Mouse (Mus musculus) lung, postnatal 14 days (tissue): ENCODE measurements around the gene Ntan1.
"Not testable (repeated sequence)": the region's sequence is repeated elsewhere in the genome, so short reads cannot be mapped to it uniquely, and the experiment has no call there.

Source experiments
- DNase-seq: peaks from one replicate; pipeline ENCODE4 v3.0.0; 2021

Gene Ntan1

DNA sequence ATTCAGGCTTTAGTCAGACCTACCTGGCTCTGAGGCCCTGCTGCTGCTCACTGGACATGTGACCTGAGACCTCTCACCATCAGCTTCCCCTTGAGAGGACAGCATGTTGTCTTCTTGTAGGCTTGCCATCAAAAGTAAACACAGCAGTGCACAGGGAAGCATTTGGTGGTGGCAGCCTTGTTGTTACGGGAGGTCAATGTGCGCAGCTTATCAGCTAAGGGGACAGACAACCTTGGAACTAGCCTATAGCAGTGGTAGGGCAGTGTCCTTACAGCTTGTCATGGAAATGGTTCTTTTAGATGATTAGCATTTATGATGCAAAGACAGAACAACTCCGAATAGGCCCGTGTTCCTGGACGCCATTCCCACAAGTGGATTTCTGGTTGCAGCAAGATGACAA lies 15.7 kb downstream of the Ntan1 start:
- DNase-seq = no peak

GRCm38 (mm10) chr16:13840056-13840455 lies 21.4 kb downstream of the Ntan1 start:
- DNase-seq = no peak

DNA sequence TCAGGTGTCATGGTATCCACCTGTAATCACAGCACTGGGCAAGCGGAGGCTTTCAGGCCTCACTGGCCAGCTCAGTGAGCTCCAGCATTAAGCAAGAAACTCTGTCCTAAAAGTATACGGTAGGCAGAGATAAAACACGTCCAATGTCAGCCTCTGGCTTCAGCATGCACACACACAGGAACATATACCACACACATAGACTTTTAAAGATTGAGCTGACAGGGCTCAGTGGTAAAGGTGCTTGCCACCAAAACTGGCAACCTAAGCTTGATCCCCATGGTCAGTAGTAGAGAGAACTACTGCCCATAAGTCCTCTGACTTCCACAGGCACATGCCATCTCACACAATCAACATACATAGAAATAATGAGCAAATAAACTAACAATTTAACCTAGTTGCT lies 22.3 kb downstream of the Ntan1 start:
- DNase-seq = no peak

DNA sequence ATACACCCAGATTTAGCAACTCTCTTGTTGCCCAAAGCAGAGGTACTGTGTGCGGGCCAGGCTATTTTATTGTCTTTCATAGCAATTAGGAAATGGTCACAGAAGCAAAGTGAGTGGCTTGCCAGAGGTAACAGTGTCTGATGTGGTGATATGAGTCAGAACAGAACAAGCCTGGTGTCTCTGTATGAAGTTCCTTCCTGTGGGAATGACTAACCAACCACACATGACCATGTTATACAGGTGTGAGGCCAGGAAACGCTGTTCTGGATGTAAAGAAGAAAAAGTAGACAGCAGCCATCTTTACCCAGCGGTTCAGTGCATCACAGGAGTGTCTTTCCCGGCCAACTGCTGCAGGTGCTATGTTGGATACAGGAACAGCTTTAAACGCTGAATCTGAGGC lies 26.4 kb downstream of the Ntan1 start:
- DNase-seq = no peak

DNA sequence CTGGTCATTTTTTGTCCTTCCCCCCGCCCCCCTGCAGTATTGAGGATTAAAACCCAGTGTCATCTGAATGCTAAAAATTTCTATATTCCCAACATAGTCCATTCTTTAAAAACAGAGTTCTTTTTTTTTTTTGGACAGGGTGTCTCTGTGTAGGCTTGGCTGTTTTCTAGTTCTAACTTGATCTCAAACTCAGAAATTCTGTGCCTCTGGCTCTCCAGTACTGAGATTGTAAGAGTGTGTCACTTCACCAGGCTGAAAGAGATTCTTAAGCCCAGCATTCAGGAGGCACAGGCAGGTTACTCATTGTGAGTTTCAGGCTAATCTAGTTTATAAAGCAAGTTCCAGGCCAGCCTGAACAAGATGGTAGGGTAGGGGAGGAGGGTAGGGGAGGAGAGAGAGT lies 28.0 kb downstream of the Ntan1 start:
- no peak for DNase-seq

DNA sequence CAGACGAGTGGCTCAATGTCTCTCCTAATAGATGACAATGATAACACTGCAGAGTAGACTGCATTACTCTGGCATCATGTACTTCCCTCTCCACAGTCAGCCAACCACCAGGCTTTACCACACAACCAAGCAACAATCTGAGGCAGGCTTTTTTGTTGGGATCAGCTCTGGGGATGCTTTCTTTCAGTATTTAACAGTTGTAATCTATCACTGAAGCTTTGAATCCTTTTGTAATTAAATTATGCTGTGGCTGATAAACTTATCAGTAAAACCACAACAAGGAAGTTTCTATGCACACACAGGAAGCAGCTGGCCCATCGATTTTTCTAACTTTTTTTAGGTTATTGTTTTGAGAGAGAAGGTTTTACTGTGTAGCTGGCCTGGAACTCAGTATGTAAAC lies 29.7 kb downstream of the Ntan1 start:
- no peak for DNase-seq

DNA sequence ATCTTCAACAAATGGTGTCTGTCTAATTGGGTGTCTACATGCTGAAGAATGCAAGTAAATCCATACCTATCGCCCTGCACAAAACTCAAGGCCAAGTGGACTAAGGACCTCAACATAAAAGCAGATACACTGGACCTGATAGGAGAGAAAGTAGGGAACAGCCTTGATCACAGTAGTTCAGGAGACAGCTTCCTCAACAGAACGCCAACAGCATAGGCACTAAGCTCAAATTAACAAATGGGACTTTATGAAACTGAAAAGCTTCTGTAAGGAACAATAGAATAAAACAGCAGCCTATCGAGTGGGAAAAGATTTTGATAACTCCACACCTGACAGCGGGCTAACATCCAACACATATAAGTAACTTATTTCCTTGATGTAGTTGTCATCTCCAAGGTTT lies 32.8 kb downstream of the Ntan1 start:
- DNase-seq = no peak

GRCm38 (mm10) chr16:13853886-13854285 lies 35.2 kb downstream of the Ntan1 start:
- no peak for DNase-seq

DNA sequence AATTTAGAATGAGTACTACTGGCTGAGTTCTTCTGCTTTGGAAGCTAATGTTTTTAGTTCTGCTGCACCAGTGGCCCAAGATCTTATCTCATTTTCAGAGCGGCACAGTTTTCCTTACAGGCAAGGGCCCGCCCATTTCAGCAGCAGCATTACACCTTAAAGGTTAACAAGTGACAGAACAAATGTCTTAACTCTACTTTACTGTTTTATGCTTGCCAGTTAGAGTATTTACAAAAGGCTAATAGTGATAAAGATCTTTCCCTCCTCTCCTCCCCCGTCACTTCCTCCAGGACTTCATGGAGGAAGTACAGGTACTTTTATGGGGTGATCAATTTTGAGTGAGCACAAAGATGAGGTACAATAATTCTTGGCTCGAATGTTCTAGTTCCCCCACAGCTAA lies 47.4 kb downstream of the Ntan1 start:
- DNase-seq = no peak

DNA sequence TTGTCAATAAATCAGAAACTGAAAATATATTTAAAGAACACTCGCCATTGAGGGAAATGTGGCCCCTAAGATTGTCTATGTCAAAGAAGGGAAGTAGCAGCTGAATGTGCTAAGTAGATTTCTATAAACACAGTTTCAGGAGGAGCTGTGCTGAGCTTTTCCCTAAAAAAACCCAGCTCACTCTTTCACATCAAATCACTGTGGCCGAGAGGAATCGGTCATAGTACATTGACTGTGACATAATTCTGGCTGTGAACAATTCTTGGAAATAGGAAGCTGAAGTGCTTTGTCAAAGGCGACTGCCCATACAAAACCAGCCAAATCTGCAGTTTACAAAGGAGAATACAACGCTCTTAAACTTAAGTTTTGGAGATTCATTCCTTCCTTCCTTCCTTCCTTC lies 48.0 kb downstream of the Ntan1 start:
- DNase-seq = no peak

GRCm38 (mm10) chr16:13867406-13867805 lies 48.8 kb downstream of the Ntan1 start:
- not testable (repeated sequence) for DNase-seq

- no peak for DNase-seq
Measured at GRCm38 (mm10) chr16:13867910-13868514, 49.4 kb downstream of the Ntan1 start.

- DNase-seq = no peak
Measured at GRCm38 (mm10) chr16:13875483-13875882, 56.8 kb downstream of the Ntan1 start.

DNA sequence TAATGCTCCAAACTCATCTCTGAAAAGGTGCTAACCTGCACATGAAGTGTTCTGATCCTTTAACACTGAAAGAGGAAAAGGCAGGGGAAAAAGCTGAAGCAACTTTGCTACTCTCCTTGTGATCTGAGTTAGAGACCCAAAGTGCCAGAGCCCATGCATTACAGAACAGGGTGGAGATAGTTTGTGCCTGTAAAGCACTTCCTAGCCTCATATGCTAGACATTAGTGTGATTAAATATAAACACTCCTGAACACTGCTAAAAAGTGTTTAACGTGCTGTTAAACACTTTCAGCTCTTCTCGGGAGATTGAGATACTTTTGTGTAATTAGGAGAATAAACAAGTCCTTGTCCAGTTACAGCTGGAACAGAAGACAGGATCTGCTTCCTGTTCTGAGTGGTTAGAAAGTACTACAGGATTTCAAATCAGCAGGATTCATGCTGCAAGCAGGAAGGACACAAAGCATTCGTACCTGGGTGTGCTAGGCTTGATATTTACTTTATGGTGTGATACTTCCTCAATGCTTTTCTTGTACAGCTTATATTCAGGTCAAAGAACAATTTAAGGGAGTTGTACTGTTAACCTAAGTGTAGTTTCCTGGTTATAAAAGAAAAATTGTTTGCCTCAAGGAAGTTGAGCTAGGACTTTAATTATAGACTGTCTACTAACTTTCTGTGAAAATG lies 64.6 kb downstream of the Ntan1 start:
- no peak for DNase-seq
